Mouse (Mus musculus) adrenal gland, postnatal 4 days (tissue): ENCODE results near the gene Zfp710. TPM values are rescaled to one million over a fixed set of nuclear protein-coding genes. Genes with fewer than 3 reads are reported as not detected.
"Not testable (repeated sequence)": the region's sequence is repeated elsewhere in the genome, so short reads cannot be mapped to it uniquely, and the experiment has no call there.

Experiments
- DNase-seq, 2 experiments: peaks; one replicate each; pipeline ENCODE4 v3.0.0; 2021 to 2022; ENCODE audit warnings: low spot score in 2 of 2, mixed read lengths in 2 of 2
- total RNA-seq, 2 experiments: library from RNA; stranded (reverse); gene quantifications; 2 replicates each; pipeline ENCODE4 v1.2.3; 2021

Zfp710 gene
- total RNA-seq, 2 experiments from 2014 or later, result 25.2 to 25.5 TPM

DNA sequence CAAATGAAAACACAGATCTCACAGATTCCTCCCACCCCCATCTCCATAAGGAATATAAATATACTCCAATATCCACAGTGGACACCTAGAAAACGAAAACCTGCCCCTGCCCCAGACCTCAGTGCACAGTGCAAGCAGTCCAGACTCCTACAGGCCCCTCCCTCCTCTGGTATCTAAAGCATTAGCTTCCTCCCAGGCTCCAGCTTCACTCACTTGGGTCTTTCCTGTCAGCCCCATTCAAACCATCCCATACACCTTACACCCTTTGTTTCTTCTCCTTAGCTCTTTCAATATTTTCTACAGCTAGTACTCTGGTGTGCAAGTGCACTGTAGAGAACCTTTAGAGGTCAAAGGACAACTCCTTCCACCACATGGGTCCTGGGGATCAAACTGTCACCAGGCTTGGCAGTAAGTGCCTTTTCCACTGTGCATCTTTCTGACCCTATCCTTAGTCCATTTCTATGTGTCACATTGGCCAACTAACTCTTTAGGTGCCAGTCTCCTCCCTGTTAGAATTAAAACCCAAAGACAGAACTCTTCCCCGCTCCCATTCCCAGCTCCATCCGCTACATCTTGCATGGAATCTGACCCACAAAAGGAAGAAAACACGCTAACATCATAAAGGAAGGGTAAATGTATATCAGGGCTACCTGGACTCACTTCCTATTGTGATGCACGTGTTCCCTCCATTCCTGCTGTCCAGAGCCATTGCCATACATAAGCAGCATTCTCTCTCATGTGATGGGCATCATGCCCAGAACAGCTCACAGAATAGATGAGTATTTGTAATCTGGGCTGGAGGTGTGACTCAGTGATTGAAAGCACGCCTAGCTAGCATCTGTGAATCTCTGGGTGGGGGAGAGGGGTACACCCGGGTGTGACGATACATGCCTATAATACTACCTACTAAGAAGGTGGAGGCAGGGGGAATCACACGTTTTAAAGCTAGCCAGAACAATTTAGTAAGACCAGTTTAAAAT is 86.7 kb downstream of the Zfp710 start:
- no peak for DNase-seq

- no peak for DNase-seq
These were observed 89.4 kb downstream of the Zfp710 start for GRCm38 (mm10) chr7:80113989-80114388.

GRCm38 (mm10) chr7:80114451-80115223 is 90.0 kb downstream of the Zfp710 start:
- DNase-seq, result peak in 1 of 2 experiments; percentile 31

DNA sequence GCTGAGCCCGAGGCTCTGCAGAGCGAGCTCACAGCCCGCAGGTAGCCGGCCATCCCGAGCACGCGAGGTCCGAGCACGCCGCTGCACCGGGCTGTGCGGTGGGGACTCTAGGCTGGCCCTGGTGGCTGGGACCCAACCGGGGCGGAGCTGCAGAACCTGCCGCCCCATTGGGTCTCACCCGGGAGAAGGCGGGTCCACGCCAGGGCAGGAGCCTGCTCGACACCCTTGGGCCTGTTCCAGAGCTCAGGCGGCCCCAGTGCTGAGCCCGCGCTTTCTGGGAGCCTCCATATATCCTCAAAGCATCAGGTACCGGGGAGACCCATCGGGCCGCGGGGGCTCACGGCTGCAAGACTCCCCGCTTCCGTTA is 90.6 kb downstream of the Zfp710 start, which contains the start of gene Idh2:
Idh2 (minus strand) TSS at position 169 of the 367 bp plus-strand sequence.
- peak; percentile 75 to 89 for DNase-seq

GRCm38 (mm10) chr7:80116158-80116557 is 91.5 kb downstream of the Zfp710 start:
- peak in 1 of 2 experiments; percentile 21 for DNase-seq

GRCm38 (mm10) chr7:80119198-80119597 is 94.6 kb downstream of the Zfp710 start:
- no peak for DNase-seq

- DNase-seq, result no peak
These were observed 96.5 kb downstream of the Zfp710 start for GRCm38 (mm10) chr7:80121083-80121482.

- DNase-seq, result no peak
These were observed 98.5 kb downstream of the Zfp710 start for GRCm38 (mm10) chr7:80123115-80123514.

DNA sequence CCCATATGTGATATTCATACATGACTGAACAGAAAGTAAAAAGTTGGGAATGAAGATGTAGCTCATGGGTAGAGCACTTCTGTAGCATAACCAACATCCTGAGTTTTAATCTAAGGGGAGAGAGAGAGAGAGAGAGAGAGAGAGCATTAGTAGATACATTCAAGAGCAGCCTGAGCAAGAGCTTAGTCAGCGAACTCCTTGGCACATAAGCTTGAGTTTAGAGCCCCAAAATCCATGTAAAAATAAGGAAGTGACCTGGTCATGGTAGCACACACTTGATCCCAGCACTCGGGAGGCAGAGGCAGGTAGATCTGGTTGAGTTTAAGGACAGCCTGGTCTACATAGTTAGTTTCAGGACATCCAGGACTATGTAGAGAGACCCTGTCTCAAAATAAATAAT is 99.1 kb downstream of the Zfp710 start:
- no peak for DNase-seq

GRCm38 (mm10) chr7:80129278-80129677 is 104.7 kb downstream of the Zfp710 start:
- DNase-seq, result no peak

GRCm38 (mm10) chr7:80130344-80131055 is 105.9 kb downstream of the Zfp710 start:
- DNase-seq, result no peak

DNA sequence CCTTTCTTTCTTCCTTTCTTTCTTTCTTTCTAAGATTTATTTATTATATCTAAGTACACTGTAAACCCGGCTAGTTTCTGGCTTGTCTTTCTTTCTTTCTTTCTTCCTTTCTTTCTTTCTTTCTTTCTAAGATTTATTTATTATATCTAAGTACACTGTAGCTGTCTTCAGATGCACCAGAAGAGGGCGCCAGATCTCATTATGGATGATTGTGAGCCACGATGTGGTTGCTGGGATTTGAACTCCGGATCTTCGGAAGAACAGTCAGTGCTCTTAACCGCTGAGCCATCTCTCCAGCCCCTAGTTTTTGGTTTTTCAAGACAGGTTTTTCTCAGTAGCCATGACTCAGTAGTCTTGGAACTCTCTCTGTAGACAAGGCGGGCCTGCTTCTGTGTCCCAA is 106.7 kb downstream of the Zfp710 start:
- not testable (repeated sequence) for DNase-seq

DNA sequence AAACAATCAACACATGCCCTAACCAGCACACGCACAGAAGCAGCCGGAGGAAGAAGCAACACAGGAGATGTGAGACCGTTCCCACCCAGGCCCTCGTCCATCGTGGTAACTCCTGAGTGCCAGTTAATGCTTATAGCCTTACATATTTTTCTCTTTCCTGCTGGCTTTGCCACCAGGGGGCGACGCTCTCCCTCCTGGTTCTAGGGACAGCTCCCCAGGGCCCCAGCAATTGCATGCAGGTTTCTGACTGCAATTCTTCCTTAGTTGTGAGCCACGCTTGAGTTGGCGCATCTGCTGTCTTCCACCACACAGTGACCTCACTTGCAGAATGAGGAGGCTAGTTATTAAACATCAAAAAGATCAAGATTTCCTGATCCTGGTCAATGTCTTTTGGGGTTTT is 107.9 kb downstream of the Zfp710 start:
- no peak for DNase-seq

- peak in 1 of 2 experiments; percentile 76 for DNase-seq
These were observed 110.0 kb downstream of the Zfp710 start for GRCm38 (mm10) chr7:80134454-80135172.

DNA sequence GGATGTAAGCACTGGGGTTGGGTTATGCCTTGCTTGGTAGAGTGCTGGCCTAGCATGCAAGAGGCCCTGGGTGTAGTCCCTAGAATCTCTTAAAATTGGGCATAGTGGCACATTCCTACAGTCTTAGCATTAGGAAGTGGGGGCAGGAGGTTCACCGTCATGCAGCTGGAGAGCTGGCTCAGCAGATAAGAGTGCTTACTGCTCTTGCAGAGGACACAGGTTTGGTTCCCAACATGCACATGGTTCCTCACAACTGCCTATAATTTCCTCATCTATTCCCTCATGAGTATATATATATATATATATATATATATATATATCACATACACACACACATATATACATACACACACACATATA is 110.5 kb downstream of the Zfp710 start:
- no peak for DNase-seq

GRCm38 (mm10) chr7:80138375-80138774 is 113.8 kb downstream of the Zfp710 start:
- no peak for DNase-seq

GRCm38 (mm10) chr7:80140815-80141214 is 116.2 kb downstream of the Zfp710 start:
- DNase-seq, result peak; percentile 43 to 51
